Mouse (Mus musculus) liver, postnatal 0 days (tissue): Measurements from ENCODE around the gene Lysmd1.

Experiments
- CTCF ChIP-seq: sonication (generic); IDR thresholded peaks from 2 replicates; pipeline ENCODE4 v1.5.1; 2016; ENCODE audit warnings: antibody characterized with exemption, low read depth
- EP300 ChIP-seq: IDR thresholded peaks from 2 replicates; pipeline ENCODE4 v1.6.1; 2016; ENCODE audit warnings: antibody characterized with exemption, low read depth, mild to moderate bottlenecking

DNA sequence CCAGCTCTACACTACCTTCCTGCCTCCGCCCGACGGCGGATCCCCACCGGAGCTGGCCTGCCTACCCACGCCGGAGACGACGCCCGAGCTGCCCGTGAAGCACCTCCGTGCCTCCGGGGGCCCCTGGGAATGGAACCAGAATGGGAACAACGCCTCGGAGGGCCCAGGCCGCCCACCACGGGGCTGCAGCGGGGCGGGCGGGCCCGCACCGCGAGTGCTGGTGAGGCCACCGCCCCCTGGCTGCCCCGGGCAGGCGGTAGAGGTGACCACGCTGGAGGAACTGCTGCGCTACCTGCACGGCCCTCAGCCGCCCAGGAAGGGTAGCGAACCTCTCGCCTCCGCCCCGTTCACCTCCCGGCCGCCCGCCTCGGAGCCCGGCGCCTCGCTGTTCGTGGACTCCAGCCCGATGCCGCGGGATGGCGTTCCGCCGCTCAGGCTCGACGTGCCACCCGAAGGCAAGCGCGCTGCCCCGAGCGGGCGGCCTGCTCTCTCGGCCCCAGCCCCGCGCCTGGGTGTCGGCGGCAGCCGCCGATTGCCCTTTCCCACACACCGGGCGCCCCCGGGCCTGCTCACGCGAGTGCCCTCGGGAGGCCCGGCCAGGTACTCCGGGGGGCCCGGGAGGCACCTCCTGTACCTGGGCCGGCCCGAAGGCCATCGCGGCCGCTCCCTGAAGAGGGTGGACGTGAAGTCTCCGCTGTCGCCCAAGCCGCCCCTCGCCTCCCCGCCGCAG is 38.8 kb downstream of the Lysmd1 start:
- TF ChIP-seq CTCF (no peak), EP300 (no peak)
